26 mouse cellular contexts compared by ENCODE assay signal in genomic region chr2:159575271-159575670, GRCm38 (mm10).
DNase-seq lines count a peak whose midpoint lies in the region; ATAC-seq and TF ChIP-seq lines count a peak whose summit lies in the region.
"Had no signal": no experiment of that assay in that cellular context is flagged by ENCODE, and none has a peak within 500 bp of the region (broad histone marks: within the 10 kb centered on the region; RNA-seq: fewer than 3 reads in every experiment).

No protein-coding gene starts in this region.

- peak; percentile 67 for ATAC-seq in frontal cortex, adult (ENCODE audit: low TSS enrichment)
- no peak; the same call in 1 of the 2 replicates for ATAC-seq in kidney, postnatal 0 days (replicated peaks; ENCODE audit: low FRiP score, low read depth)
- no peak for ATAC-seq in midbrain, embryonic 15.5 days (replicated peaks)
- ATAC-seq: forebrain, embryonic 14.5 days; forebrain, postnatal 0 days; hindbrain, postnatal 0 days; inflammation-experienced regulatory T-cells, adult 6 months; intestine, embryonic 16.5 days had no signal

- DNase-seq in frontal cortex, postnatal 14 days (ENCODE audit: low spot score in 2 of 2): no peak
- peak; percentile 37 for DNase-seq in kidney, postnatal 0 days (ENCODE audit: low spot score)
- no peak for DNase-seq in kidney, adult 18-20 months
- peak; percentile 53 for DNase-seq in brain, adult 2 months (ENCODE audit: low read depth, low spot score)
- DNase-seq: adrenal gland, postnatal 10 days; adrenal gland, postnatal 36 days; cerebellum, adult 11 months; cerebellum, adult 2 months; cerebellum, adult 9-11 months; cerebellum, postnatal 25 days; forebrain, postnatal 0 days; gastrocnemius, adult 2 months; gastrocnemius, postnatal 14 days; heart, adult 18-20 months; heart, postnatal 14 days; heart, postnatal 4 days had no signal

- no peaks in the 10 kb centered on the region for H3K36me3 ChIP-seq in kidney, postnatal 0 days (ENCODE audit: insufficient read depth, low read length)
- H3K36me3 ChIP-seq in midbrain, embryonic 15.5 days (replicated peaks): no peaks in the 10 kb centered on the region
- H3K36me3 ChIP-seq: embryonic facial prominence, embryonic 12.5 days; embryonic facial prominence, embryonic 15.5 days; heart, embryonic 13.5 days had no signal

- H3K4me2 ChIP-seq in kidney, postnatal 0 days (ENCODE audit: low read length): no peak overlapping the region
- no peak overlapping the region for H3K4me2 ChIP-seq in midbrain, embryonic 15.5 days
- H3K4me2 ChIP-seq: embryonic facial prominence, embryonic 12.5 days; embryonic facial prominence, embryonic 15.5 days; heart, embryonic 13.5 days; hindbrain, embryonic 14.5 days had no signal

- no peak overlapping the region for H3K9ac ChIP-seq in kidney, postnatal 0 days (ENCODE audit: low read depth, low read length)
- H3K9ac ChIP-seq in midbrain, embryonic 15.5 days: no peak overlapping the region
- H3K9ac ChIP-seq: embryonic facial prominence, embryonic 12.5 days; embryonic facial prominence, embryonic 15.5 days; forebrain, postnatal 0 days; heart, embryonic 13.5 days; hindbrain, embryonic 14.5 days had no signal

- no peaks in the 10 kb centered on the region for H3K4me1 ChIP-seq in kidney, postnatal 0 days (replicated peaks; ENCODE audit: insufficient read depth, low read length)
- no peaks in the 10 kb centered on the region for H3K4me1 ChIP-seq in midbrain, embryonic 15.5 days
- H3K4me1 ChIP-seq: embryonic facial prominence, embryonic 15.5 days; heart, embryonic 13.5 days had no signal

- no peak overlapping the region for H3K4me3 ChIP-seq in kidney, postnatal 0 days (replicated peaks; ENCODE audit: low read depth, low read length)
- no peak overlapping the region for H3K4me3 ChIP-seq in midbrain, embryonic 15.5 days
- H3K4me3 ChIP-seq: embryonic facial prominence, embryonic 12.5 days; embryonic facial prominence, embryonic 15.5 days; gastrocnemius, adult 2 months; heart, embryonic 13.5 days had no signal

- H3K27me3 ChIP-seq in kidney, postnatal 0 days (ENCODE audit: insufficient read depth, low read length): no peaks in the 10 kb centered on the region
- H3K27me3 ChIP-seq in midbrain, embryonic 15.5 days (replicated peaks): no peaks in the 10 kb centered on the region
- H3K27me3 ChIP-seq: embryonic facial prominence, embryonic 12.5 days; embryonic facial prominence, embryonic 15.5 days; heart, embryonic 13.5 days had no signal

- WGBS in kidney, postnatal 0 days: 28% methylated on average over 5 of the region's 5 CpGs
- WGBS in midbrain, embryonic 15.5 days: 85% methylated on average over 5 of the region's 5 CpGs

- no peak for TF ChIP-seq CTCF in kidney, postnatal 0 days (IDR thresholded peaks at IDR 0.05; ENCODE audit: low read depth)

- no peak overlapping the region for H3K27ac ChIP-seq in kidney, postnatal 0 days
- no peak overlapping the region for H3K27ac ChIP-seq in midbrain, embryonic 15.5 days
- H3K27ac ChIP-seq: embryonic facial prominence, embryonic 12.5 days; embryonic facial prominence, embryonic 15.5 days; gastrocnemius, adult 2 months; heart, embryonic 13.5 days; hindbrain, embryonic 14.5 days; hindbrain, postnatal 0 days had no signal

- H3K9me3 ChIP-seq in kidney, postnatal 0 days (replicated peaks; ENCODE audit: low read length): no peaks in the 10 kb centered on the region
- no peaks in the 10 kb centered on the region for H3K9me3 ChIP-seq in midbrain, embryonic 15.5 days
- H3K9me3 ChIP-seq: embryonic facial prominence, embryonic 12.5 days; embryonic facial prominence, embryonic 15.5 days; heart, embryonic 13.5 days had no signal

Comparison
In these comparisons a context has a peak if more than half of its experiments do, and no peak if none do; other contexts are left out.
1. DNase-seq: peak in kidney, postnatal 0 days (single experiment) and brain, adult 2 months (single experiment); none in frontal cortex, postnatal 14 days (0 of 2) and kidney, adult 18-20 months (single experiment).